Mouse (Mus musculus) retina, adult 2 months (tissue): Measurements from ENCODE around the gene Cd44.

Source experiments
- DNase-seq: peaks from one replicate; pipeline ENCODE4 v3.0.0-alpha.2; 2012; ENCODE audit warnings: low read depth, low spot score

Gene Cd44

DNA sequence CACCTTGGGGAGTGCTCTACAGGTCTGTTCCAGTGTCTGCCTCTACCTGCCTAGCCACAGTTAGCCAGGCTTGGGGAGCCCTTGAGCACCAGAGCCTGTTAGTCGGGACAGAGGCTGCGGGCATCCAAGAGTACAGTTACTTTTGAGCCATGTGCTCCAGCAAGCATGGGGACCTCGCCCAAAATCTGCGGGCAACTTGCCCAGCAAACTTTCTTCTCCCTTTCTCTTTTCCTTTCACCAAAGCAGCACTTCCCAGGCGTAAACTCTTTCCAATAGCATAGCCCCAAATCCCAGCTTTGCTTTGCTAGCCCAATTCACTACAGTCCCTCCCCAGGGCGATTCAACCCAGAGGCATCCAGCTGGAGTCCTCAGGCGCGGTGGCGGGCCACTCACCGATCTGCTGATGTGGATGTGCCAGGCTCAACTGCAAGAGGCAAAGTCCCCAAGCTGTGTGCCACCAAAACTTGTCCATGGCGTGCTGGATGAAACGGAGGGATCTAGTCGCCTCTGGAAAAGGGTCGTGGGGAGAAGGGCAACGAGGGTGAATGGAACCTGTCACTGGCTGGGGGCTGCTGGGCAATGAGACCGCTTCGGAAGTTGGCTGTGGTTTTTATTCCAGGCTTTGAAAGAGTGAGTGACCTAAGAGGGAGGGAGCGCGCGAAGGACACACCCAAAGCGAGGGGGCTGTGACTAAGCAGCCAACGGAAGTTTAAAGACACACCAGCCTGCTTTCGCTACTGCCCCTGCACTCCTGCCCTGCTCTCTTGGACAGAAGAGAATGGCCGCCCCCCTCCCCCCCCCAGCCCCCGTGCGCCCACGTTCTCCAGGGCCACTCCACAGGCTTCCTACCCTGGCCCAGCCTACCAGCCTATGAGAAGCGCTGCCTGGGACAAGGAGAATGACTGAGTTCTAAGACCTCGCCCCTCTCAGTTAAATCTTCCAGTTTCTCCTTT lies at the start of gene Cd44:
TSS of gene Cd44 (minus strand) at position 791 of the 953 bp plus-strand sequence.
- no peak for DNase-seq

DNA sequence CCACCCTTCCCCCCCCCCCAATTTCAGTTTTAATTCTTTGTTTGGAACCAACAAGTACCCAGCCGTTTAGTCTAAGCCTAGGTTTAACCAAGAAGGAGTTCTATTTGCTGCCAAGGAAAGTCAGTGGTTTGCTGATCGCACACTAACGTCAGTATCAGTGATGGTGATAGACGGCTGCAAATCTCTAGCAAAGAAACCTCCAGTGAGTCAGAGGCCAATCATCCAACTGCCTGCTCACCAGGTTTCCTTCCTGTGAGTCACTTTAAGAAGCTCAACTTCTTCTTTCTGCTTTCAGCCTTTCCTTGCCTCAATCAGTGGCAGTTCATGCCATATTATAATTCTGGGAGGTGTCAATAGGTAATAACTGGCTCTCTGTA lies 47.0 kb upstream of the Cd44 start:
- DNase-seq, result no peak

DNA sequence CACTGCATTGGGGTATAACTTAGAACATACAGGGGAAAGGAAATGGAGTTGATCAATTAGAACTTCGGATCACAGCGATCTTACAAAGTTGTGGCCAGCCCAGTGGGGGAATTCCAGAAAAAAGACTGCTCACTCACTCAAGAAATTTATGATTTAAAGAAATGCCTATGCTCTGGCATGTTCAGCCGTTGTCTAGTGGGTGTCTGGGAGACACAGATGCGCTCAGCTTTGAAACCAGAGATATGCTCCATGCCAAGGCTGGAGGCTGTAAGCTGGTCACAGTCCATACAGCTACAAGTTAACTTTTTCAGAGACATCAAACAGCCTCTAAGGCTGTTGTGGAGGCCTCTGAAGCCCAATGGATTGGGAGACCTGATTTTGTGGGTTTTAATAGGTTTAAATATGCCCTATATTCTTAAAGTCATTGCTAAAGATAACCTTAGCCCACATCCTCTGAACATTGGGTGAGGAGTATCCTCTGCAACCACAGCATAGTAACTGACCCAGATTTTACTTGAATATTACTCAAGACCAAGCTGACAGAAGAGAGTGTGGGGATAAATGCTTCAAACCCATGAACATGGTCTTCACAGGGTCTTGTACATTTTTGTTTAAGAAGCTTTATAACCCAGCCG lies 46.5 kb upstream of the Cd44 start:
- DNase-seq, result no peak

DNA sequence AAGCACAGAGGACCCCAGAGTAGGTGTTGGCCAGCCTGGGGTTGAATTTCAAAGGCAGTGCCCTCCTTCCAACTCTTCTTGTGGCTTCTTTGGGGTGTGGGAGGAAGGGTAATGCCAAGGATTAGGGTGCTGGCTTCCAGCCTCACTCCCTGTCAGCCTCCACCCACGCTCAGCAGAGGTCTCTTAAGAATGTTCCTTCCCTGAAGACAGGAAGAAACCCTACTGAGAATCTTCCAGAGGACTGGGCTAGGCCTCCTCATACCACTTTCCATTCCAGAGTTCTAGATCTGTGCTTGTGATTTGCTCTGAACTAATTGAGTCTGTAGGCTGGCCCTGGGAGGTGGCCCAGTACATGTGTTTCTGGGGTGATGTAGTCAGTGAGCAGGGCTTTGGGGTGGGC lies 43.6 kb upstream of the Cd44 start:
- DNase-seq, result no peak

DNA sequence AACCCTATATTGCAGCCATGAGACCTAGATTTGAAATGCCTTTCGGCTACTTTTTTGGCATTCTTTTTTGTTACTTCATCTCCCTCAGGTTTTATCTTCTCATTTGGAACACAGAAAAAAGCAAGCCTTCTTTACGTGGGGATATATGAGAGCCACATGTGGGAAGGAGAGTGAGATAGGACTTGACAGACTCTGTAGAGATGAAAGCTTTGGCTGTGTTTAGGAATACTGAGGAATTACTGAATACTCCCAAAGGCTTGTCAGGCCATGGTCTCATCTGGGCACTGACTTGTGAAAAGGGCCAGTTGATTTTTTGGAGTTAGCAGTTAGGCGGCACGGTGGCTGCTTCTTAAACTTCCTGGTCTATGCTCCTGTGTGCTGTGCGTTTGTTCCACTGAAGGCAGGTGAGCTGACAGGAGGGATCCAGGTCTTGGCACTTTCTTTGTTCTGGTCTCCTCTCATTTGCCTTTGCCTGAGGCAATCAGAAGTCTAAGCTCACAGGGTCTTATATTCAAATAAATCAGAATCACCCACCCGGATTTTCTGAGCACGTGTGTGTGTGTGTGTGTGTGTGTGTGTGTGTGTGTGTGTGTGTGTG lies 43.0 kb upstream of the Cd44 start:
- no peak for DNase-seq

DNA sequence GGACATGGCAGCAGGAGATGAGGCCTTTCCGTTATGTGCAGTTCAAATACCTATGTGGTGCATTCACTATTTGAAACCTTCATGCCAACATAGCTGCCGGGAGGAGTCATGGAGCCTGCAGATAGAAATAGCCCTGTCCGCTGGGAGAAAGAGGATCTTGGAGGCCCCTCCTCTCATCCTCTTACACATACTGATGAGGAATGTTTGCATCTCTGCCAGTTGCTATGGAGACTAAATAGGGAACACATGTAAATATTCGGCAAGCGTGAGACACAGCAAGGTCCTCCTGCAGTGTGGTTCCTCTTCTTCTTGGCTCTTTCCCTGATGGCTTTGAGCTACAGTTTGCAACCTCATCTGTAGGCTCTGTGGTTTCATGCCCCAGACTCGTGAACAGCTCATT lies 42.5 kb upstream of the Cd44 start:
- no peak for DNase-seq

DNA sequence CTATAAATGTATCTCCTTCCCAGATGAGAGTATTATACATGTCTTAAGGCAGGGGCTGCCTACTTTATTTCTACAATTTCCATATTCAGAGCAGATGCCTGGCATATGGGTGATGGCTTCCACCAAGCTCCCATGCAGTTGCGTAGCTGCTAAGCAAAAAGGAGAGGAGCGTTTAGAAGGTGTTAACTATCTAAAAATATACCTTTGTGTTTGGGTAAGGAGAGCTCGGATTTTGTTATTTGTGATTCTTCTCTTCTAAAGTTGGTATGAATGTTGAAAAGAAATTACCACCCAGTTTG lies 41.3 kb upstream of the Cd44 start:
- no peak for DNase-seq

DNA sequence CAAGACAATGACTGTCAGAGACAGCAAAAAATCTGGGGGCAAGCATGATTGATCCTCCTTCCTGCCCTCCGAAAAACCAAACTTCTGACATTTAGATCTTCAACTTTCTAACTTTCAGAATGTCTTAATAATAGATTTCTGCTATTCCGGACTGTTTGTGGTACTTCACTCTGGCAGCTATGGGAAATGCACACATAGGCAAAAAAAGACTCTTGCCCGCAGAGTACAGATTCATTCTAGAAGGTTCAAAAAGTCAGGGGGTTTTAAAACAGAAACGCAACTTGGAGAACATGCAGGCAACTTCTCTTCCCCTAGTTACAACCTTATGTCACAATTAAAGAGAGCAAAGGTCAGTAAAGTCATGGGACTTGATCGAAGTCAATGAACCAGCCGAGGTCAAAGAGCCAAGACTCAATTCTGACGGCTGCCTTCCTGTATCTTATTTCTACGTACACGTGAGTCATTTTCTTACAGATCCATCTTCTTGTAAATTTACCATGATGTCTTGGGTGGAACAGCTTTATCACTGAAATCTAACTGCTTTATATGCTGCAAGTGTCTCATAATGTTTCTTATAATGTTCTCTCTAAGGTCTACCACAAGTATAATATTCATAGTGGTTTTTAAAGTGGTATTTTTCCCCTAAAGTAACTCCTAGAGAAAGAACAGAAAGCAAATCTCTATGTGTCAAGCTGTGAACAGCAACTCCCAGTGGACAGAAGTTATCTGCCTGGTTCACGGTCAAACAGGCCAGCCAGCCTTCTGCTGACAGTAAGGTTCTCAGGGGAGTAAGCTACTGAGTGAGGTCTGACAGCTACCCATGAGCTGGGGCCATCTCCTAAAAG lies 40.7 kb upstream of the Cd44 start:
- no peak for DNase-seq

DNA sequence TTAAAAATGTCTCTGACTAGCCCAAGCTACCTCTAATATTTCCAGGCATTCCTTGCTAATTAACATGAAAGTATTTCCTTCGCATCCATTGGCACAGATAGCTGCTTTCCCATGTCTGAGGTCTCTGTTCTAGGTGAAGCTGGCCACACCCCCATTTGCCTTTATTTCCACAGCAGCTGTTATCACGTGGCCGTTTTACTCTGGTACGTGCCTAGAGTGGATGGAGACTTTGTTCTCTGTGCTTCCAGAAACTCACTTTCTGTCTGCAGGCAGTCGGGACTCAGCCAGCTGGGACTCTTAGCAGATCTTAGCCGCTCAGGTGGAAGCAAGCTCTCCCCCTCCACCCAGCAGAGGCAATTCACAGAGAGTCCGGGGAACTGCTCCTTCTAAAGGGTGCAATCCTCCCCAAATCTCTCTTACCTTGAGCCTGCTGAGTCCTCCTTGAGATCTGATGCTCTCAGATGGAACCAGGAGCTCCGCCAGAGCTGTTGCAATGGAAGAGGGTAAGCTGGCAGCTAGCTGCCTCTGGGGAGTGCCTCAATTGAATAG lies 39.4 kb upstream of the Cd44 start:
- no peak for DNase-seq

DNA sequence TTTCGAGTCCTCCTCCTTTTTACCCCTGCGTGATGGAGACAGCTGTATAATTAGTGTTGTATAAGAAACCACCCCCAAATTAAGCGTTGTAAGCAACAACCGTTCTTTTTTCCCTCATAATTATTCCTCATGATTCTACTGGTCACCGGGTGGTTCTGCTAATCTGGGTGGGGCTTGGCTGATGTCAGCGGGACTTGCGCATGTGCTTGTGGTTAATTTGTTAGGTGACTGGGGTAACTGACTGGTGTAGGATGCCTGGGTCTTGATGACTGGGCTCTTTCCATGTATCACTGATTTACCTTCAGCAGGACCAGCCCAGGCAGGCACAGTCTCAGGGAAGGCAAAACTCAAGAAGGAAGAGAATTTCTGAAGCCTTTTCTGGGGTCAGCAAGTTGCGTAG lies 38.7 kb upstream of the Cd44 start:
- DNase-seq, result no peak

DNA sequence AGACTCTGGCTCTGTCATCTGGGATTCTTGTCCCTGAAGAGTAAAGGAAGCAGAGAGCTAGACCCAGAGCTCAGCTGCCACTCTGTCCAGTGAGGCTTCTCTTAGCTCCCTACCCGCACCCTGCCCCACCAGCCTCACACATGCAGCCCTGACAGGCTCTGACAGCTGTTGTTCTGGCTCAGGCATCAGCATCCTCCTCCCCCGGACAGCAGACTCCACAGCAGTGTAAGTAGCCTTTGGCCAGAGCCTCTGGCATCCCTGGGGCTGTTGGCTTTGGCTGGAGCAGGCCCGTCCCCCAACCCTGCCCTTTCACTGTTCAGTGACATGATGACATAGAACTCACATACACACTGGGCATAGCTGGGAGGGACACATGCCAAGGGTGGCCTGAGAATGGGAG lies 35.4 kb upstream of the Cd44 start:
- DNase-seq, result no peak

DNA sequence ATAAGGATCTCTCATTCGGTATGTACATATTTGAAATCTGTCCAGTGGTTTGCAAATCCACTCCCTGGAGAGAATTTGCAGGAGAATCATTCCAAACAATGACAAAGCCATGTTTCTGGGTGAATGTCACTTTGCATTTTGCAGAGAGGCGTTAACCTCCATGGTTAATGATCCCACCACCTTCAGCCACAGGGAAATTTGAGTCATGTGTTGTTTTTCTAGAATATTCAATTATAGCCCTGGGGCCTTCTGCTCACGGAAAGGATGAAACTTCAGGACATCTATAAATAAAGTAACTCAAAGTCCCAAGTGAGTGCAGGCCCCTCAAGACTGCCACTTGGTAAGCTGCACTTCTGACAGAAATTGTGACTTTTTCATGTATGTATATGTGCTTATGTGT lies 33.4 kb upstream of the Cd44 start:
- DNase-seq, result no peak

DNA sequence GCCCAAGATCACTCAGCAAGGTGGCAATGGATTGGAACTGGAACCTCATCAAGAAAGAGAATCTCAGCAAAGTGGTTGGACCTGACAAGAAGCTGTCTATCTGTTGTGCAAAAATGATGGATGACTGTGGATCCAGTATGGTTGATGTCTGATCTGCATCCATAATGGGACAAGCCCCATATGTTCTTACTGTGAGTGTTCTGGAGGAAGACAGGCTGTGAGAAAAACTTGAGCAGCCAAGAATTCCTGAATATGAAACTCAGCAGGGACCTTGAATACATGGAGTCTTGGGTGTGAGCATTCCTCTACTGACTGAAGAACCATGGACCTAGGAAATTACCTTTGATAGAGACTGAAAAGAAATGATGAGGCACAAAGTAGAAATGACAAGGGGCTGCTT lies 32.3 kb upstream of the Cd44 start:
- no peak for DNase-seq

DNA sequence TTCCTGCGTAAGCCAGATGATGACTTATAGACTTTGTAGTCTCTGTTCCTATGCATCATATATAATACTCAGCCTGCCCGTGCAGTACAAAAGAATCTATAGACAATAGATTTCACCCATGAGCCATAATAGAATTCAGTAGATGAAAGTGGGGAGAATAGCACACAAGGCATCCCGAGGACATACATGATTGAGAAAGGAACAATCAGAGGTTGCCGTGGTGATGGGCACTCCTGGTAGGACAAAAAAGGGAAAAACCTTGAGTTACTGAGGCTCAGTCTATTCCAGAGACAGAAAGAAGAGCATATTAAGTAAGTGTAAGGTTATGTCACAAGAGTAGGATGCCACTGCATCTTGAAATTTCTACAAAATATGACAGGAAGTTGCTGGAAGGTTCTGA lies 31.7 kb upstream of the Cd44 start:
- no peak for DNase-seq

DNA sequence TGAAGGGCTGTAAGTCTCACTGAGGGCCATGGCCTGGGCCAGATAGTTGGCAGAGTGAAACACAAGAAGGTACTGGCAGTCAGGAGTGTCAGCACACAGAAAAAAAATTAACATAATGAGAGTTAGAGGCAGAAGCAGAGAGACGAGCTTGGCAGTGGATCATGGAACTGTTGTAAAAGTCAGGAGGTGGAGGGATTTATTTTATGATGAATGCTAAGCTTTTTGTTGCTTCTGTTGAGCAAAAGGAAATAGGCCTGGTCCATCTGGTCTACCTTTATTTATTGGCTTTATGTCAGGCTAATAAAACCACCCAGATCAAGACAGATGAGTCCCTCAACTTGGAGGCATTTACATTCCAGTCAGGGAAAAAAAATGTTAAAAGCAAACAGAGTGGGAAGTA lies 31.2 kb upstream of the Cd44 start:
- no peak for DNase-seq

DNA sequence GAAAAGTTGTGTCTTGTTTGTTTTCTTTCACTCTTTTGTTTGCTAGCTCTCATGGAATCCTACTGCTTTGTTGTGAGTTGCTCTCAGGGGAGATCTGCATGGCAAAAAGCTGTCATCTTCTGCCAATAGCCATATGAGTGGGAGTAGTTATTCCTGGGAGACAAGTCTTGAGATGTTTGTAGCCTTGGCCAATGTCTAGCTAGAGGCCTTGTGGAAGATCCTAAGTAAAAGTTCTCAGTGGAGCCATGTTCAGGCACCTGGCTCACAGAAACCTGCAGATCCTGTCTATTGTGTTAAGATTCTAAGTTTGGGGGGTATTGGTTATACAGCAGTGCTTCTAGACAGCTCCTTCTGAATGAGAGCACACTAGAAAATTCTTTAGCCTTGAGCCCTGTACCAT lies 26.7 kb upstream of the Cd44 start:
- no peak for DNase-seq

DNA sequence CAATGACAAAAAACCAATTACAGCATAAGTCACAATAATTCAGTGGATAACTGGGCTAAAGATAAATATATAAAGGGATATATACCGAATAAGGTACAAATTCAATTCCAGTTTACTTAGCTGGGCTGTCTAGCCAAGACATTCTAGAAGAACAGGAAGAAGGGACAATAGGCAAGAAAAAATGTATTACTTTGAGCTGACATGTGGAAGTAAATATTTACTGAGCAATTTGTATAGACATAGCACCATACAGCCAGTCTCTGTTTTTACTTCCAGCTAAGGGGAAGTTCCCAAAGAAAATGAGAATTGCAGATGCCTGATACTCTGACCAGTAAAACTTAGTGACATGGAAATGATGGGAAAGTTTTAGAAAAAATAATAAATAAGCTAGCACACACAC lies 23.0 kb upstream of the Cd44 start:
- DNase-seq, result no peak

DNA sequence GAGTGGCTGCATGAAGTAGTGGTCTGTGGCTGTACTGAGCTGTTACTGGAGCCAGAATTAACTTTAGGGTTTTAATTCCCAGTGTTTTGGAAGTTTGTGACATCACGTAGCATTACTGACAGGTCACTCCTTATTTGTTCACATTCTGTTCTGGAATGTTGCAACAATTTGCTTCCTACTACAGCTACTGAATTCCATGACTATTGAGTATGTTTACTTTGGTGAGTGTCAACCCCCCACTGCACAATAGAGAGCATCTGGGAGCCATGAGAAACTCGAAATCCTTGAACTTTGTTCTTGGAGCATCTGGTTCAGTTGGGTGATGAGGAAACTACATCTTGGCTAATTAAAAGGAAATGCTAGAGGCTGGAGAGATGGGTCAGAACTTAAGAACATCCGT lies 22.2 kb upstream of the Cd44 start:
- no peak for DNase-seq

DNA sequence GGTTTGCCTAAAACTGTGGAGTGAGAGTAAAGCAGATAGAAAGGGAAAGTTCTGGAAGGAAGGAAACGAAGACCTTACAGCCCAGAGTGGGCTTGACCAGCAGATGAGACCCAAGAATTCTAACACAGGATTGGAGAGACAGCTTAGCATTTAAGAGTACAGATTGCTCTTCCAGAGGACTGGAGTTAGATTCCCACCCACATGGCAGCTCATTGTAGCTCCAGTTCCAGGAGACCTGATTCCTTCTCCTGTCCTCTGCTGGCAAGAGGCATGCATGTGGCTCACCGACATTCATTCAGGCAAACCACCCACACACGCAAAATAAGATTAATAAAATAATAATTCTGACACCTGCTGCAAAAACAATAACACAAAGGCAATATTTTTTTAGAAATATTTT lies 20.6 kb upstream of the Cd44 start:
- DNase-seq, result no peak

DNA sequence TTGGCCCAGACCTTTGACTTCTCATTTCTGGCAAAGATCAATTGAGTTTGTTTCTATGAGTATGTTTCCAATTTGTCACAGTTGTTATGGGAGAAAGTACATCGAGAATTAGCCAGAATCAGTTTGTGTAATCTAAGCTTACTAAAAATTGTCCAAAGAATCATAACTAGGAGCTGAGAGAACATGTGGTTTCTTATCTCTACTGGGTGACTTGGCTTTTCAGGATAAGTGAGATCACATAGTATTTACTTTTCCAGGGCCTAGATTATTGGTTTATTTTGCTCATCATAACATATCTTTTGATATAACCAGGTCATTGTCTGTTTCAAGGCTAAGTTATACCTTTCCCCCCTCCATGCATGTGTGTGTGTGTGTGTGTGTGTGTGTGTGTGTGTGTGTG lies 16.8 kb upstream of the Cd44 start:
- no peak for DNase-seq

DNA sequence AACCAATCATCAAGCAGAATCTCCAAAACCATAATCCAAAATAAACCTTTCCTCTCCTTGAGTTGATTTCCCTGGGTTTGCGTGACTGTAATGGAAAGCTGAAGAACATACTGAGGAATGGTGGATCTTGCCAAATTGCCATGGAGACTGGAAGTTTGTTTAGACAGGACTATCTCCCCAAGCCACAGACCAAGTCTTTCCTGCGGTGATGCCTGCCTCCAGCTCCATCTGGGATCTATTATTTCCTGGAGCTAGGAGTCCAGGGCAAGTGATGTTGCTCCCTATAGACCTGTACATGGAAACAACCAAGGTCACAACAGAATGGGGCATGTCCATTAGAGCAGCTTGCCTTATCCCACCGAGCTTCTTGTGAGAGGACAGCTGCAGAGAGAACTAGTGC lies 15.1 kb upstream of the Cd44 start:
- DNase-seq, result no peak

DNA sequence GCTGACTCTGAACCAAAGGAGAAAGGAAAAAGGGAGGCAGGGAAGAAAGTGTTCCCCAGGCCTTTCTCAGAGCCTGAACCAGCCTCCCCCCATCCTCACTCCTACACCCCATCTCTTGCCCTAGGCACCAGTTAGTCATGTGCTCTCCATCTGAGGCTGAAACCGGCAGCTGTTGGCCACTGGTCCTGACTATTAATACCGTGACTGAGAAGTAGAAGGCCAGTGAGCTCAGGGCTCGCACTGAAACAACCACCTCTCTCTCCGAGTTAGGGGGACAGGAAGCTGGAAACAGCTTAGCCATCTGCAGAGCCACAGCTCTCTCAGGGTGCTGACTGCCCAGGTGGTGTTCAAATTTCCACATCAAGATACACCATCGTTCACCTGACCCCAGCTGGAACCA lies 13.2 kb upstream of the Cd44 start:
- no peak for DNase-seq
